Mouse (Mus musculus): ENCODE measurements at regions not wholly inside any gene's neighbourhood (a gene's known extent, or its start where the extent isn't known, plus 50 kb on each side); places are given as distances from the start of the nearest gene placed in this dataset.
"Not testable (repeated sequence)": the region's sequence is repeated elsewhere in the genome, so short reads cannot be mapped to it uniquely, and the experiment has no call there.

GRCm38 (mm10) chr9:41914611-41915010, 209.5 kb downstream of the Sorl1 start:
- no peak for DNase-seq

- no peak for DNase-seq
Observed at GRCm38 (mm10) chr9:41913911-41914310, 210.2 kb downstream of the Sorl1 start.

GRCm38 (mm10) chr9:41912482-41912881, 211.6 kb downstream of the Sorl1 start:
- DNase-seq = no peak

GRCm38 (mm10) chr9:41900606-41900974, 223.5 kb downstream of the Sorl1 start:
- DNase-seq = no peak

- DNase-seq = no peak
Observed at GRCm38 (mm10) chr9:41899766-41900605, 224.1 kb downstream of the Sorl1 start.

GRCm38 (mm10) chr9:41895106-41895505, 229.0 kb downstream of the Sorl1 start:
- DNase-seq = no peak

GRCm38 (mm10) chr9:41892841-41893240, 231.3 kb downstream of the Sorl1 start:
- no peak for DNase-seq

GRCm38 (mm10) chr9:41891206-41891605, 232.9 kb downstream of the Sorl1 start:
- no peak for DNase-seq

GRCm38 (mm10) chr9:41890273-41891141, 233.6 kb downstream of the Sorl1 start:
- peak; percentile 50 for DNase-seq

GRCm38 (mm10) chr9:41889568-41890272, 234.4 kb downstream of the Sorl1 start:
- DNase-seq = no peak

GRCm38 (mm10) chr9:41888616-41889150, 235.4 kb downstream of the Sorl1 start:
- no peak for DNase-seq

GRCm38 (mm10) chr9:41886456-41886855, 237.6 kb downstream of the Sorl1 start:
- DNase-seq = not testable (repeated sequence)

GRCm38 (mm10) chr9:41880457-41880856, 243.6 kb downstream of the Sorl1 start:
- DNase-seq = no peak

- DNase-seq = peak; percentile 46
Observed at GRCm38 (mm10) chr9:41879080-41879479, 245.0 kb downstream of the Sorl1 start.

- no peak for DNase-seq
Observed at GRCm38 (mm10) chr9:41861136-41861535, 263.0 kb downstream of the Sorl1 start.

GRCm38 (mm10) chr9:41860681-41861080, 263.4 kb downstream of the Sorl1 start:
- DNase-seq = peak; percentile 81

GRCm38 (mm10) chr9:41859780-41860179, 264.3 kb downstream of the Sorl1 start:
- no peak for DNase-seq

GRCm38 (mm10) chr9:41852099-41852498, 272.0 kb downstream of the Sorl1 start:
- DNase-seq = no peak

GRCm38 (mm10) chr9:41849628-41850326, 274.3 kb downstream of the Sorl1 start:
- DNase-seq = no peak

- DNase-seq = no peak
Observed at GRCm38 (mm10) chr9:41844616-41845015, 279.5 kb downstream of the Sorl1 start.

GRCm38 (mm10) chr9:41834487-41835404, 289.4 kb downstream of the Sorl1 start:
- no peak for DNase-seq
